Mouse (Mus musculus): ENCODE data around the gene Atxn7l3.

The Atxn7l3 gene

GRCm38 (mm10) chr11:102296491-102297472 lies at the start of gene Atxn7l3:
Atxn7l3 (minus strand) TSS chr11:102296631.
- DNase-seq (ENCODE audit: low read depth, low spot score), result peak; percentile 98

GRCm38 (mm10) chr11:102344458-102344857 lies 48.0 kb upstream of the Atxn7l3 start:
- no peak for DNase-seq (ENCODE audit: low read depth, low spot score)

GRCm38 (mm10) chr11:102342742-102343141 lies 46.3 kb upstream of the Atxn7l3 start:
- no peak for DNase-seq (ENCODE audit: low read depth, low spot score)

GRCm38 (mm10) chr11:102341101-102341500 lies 44.7 kb upstream of the Atxn7l3 start:
- no peak for DNase-seq (ENCODE audit: low read depth, low spot score)

GRCm38 (mm10) chr11:102339624-102340023 lies 43.2 kb upstream of the Atxn7l3 start:
- no peak for DNase-seq (ENCODE audit: low read depth, low spot score)

- DNase-seq (ENCODE audit: low read depth, low spot score), result no peak
Measured at GRCm38 (mm10) chr11:102339195-102339594, 42.8 kb upstream of the Atxn7l3 start.

- DNase-seq (ENCODE audit: low read depth, low spot score), result no peak
Measured at GRCm38 (mm10) chr11:102338561-102338960, 42.1 kb upstream of the Atxn7l3 start.

- no peak for DNase-seq (ENCODE audit: low read depth, low spot score)
Measured at GRCm38 (mm10) chr11:102337921-102338320, 41.5 kb upstream of the Atxn7l3 start.

GRCm38 (mm10) chr11:102336191-102336590 lies 39.8 kb upstream of the Atxn7l3 start:
- no peak for DNase-seq (ENCODE audit: low read depth, low spot score)

- no peak for DNase-seq (ENCODE audit: low read depth, low spot score)
Measured at GRCm38 (mm10) chr11:102334973-102335700, 38.7 kb upstream of the Atxn7l3 start.

GRCm38 (mm10) chr11:102334010-102334409 lies 37.6 kb upstream of the Atxn7l3 start:
- DNase-seq (ENCODE audit: low read depth, low spot score), result no peak

- no peak for DNase-seq (ENCODE audit: low read depth, low spot score)
Measured at GRCm38 (mm10) chr11:102333061-102333460, 36.6 kb upstream of the Atxn7l3 start.

- DNase-seq (ENCODE audit: low read depth, low spot score), result no peak
Measured at GRCm38 (mm10) chr11:102331806-102332205, 35.4 kb upstream of the Atxn7l3 start.

GRCm38 (mm10) chr11:102330039-102330438 lies 33.6 kb upstream of the Atxn7l3 start:
- DNase-seq (ENCODE audit: low read depth, low spot score), result no peak

- no peak for DNase-seq (ENCODE audit: low read depth, low spot score)
Measured at GRCm38 (mm10) chr11:102329518-102329917, 33.1 kb upstream of the Atxn7l3 start.

- no peak for DNase-seq (ENCODE audit: low read depth, low spot score)
Measured at GRCm38 (mm10) chr11:102327839-102328238, 31.4 kb upstream of the Atxn7l3 start.

- no peak for DNase-seq (ENCODE audit: low read depth, low spot score)
Measured at GRCm38 (mm10) chr11:102327250-102327649, 30.8 kb upstream of the Atxn7l3 start.

- DNase-seq (ENCODE audit: low read depth, low spot score), result no peak
Measured at GRCm38 (mm10) chr11:102323516-102323915, 27.1 kb upstream of the Atxn7l3 start.

- DNase-seq (ENCODE audit: low read depth, low spot score), result no peak
Measured at GRCm38 (mm10) chr11:102321931-102322330, 25.5 kb upstream of the Atxn7l3 start.

- DNase-seq (ENCODE audit: low read depth, low spot score), result peak; percentile 27
Measured at GRCm38 (mm10) chr11:102320686-102321005, 24.2 kb upstream of the Atxn7l3 start.

GRCm38 (mm10) chr11:102319941-102320685 lies 23.7 kb upstream of the Atxn7l3 start:
- peak; percentile 79 for DNase-seq (ENCODE audit: low read depth, low spot score)

GRCm38 (mm10) chr11:102319410-102319792 lies 23.0 kb upstream of the Atxn7l3 start, which contains the start of gene Ubtf:
Ubtf (minus strand) TSS chr11:102319742.
- peak; percentile 81 for DNase-seq (ENCODE audit: low read depth, low spot score)

Data from mesoderm, embryonic 11.5 days (tissue).